Mouse (Mus musculus) c-Kit-positive CD71-positive TER-119-negative erythroid progenitor cells, embryonic 14.5 days (primary cell): ENCODE results near the gene Pdia3.
A peak's percentile ranks its signal among the peaks of the same experiment; 100 is the strongest.
"Not testable (repeated sequence)": the region's sequence is repeated elsewhere in the genome, so short reads cannot be mapped to it uniquely, and the experiment has no call there.

Experiments used
- DNase-seq: peaks from one replicate; pipeline ENCODE4 v3.0.0-alpha.2; 2013; ENCODE audit warnings: low read depth

Gene Pdia3

GRCm38 (mm10) chr2:121442259-121443067 lies 28.9 kb downstream of the Pdia3 start:
- DNase-seq, result peak; percentile 63

- no peak for DNase-seq
Observed at GRCm38 (mm10) chr2:121443068-121443349, 29.4 kb downstream of the Pdia3 start.

- DNase-seq, result no peak
Observed at GRCm38 (mm10) chr2:121444178-121444577, 30.6 kb downstream of the Pdia3 start, which contains the start of gene Ell3. Ell3 (minus strand) TSS chr2:121444278.

GRCm38 (mm10) chr2:121445117-121445516 lies 31.5 kb downstream of the Pdia3 start:
- no peak for DNase-seq

- DNase-seq, result no peak
Observed at GRCm38 (mm10) chr2:121446506-121446905, 32.9 kb downstream of the Pdia3 start.

- DNase-seq, result no peak
Observed at GRCm38 (mm10) chr2:121447006-121447405, 33.4 kb downstream of the Pdia3 start.

GRCm38 (mm10) chr2:121448136-121448535 lies 34.6 kb downstream of the Pdia3 start:
- DNase-seq, result peak; percentile 29

GRCm38 (mm10) chr2:121448739-121449535 lies 35.4 kb downstream of the Pdia3 start, which contains the start of gene Serf2:
Serf2 (plus strand) TSS chr2:121449195.
- peak; percentile 98 for DNase-seq

GRCm38 (mm10) chr2:121449545-121450011 lies 36.0 kb downstream of the Pdia3 start:
- DNase-seq, result no peak

- DNase-seq, result no peak
Observed at GRCm38 (mm10) chr2:121450093-121450492, 36.5 kb downstream of the Pdia3 start.

GRCm38 (mm10) chr2:121452361-121452760 lies 38.8 kb downstream of the Pdia3 start:
- no peak for DNase-seq

- no peak for DNase-seq
Observed at GRCm38 (mm10) chr2:121452990-121453389, 39.4 kb downstream of the Pdia3 start, which contains the start of gene Hypk. Hypk (plus strand) TSS chr2:121453290.

- no peak for DNase-seq
Observed at GRCm38 (mm10) chr2:121453917-121454316, 40.3 kb downstream of the Pdia3 start.

GRCm38 (mm10) chr2:121455534-121455933 lies 42.0 kb downstream of the Pdia3 start:
- no peak for DNase-seq

GRCm38 (mm10) chr2:121456692-121457642 lies 43.4 kb downstream of the Pdia3 start, which contains the start of gene Serinc4:
Serinc4 (minus strand) TSS chr2:121456781.
- peak; percentile 90 for DNase-seq

GRCm38 (mm10) chr2:121460071-121460470 lies 46.5 kb downstream of the Pdia3 start:
- DNase-seq, result no peak

- not testable (repeated sequence) for DNase-seq
Observed at GRCm38 (mm10) chr2:121468982-121469381, 55.4 kb downstream of the Pdia3 start.

GRCm38 (mm10) chr2:121472783-121473182 lies 59.2 kb downstream of the Pdia3 start:
- DNase-seq, result not testable (repeated sequence)

- DNase-seq, result peak; percentile 85
Observed at GRCm38 (mm10) chr2:121473301-121474179, 60.0 kb downstream of the Pdia3 start, which contains the start of gene Mfap1b. Mfap1b (minus strand) TSS chr2:121474067.

- no peak for DNase-seq
Observed at GRCm38 (mm10) chr2:121474180-121474535, 60.6 kb downstream of the Pdia3 start.

GRCm38 (mm10) chr2:121475306-121475705 lies 61.7 kb downstream of the Pdia3 start:
- not testable (repeated sequence) for DNase-seq
